In genomic region chr5:113221147-113221865, GRCm38 (mm10) we compare ENCODE assay signal across 8 mouse cellular contexts. TPM values are rescaled to one million over a fixed set of nuclear protein-coding genes. Genes with fewer than 3 reads are reported as not detected.
DNase-seq lines count a peak whose midpoint lies in the region; ATAC-seq and TF ChIP-seq lines count a peak whose summit lies in the region.

Gene 2900026A02Rik, minus strand, starts transcription at chr5:113221236.

- no peaks in the 10 kb centered on the region for H3K9me3 ChIP-seq in E14TG2a.4 (ENCODE audit: low read length)
- H3K9me3 ChIP-seq in forebrain, embryonic 14.5 days (replicated peaks; ENCODE audit: control insufficient read depth, low read length) = no peaks in the 10 kb centered on the region
- no peaks in the 10 kb centered on the region for H3K9me3 ChIP-seq in liver, embryonic 16.5 days (replicated peaks; ENCODE audit: control insufficient read depth, low read length)
- H3K9me3 ChIP-seq in neural tube, embryonic 12.5 days = 0 out of 2 replicates have a peak, but pooled peaks cover 3% of the 10 kb centered on the region

- intact Hi-C loops in heart, postnatal 10 days (cut with DNase I) = loop anchor here (1.0 to 2.0 kb wide), 3 partner anchors 13 to 41 kb away; no protein-coding TSS in a partner anchor

- H3K27me3 ChIP-seq in E14TG2a.4 (ENCODE audit: insufficient read depth, low read length) = peaks cover 20% of the 10 kb centered on the region
- H3K27me3 ChIP-seq in forebrain, embryonic 14.5 days (replicated peaks; ENCODE audit: control insufficient read depth, insufficient read depth, low read length) = 0 out of 2 replicates have a peak, but pooled peaks cover 3% of the 10 kb centered on the region
- H3K27me3 ChIP-seq in liver, embryonic 16.5 days (ENCODE audit: control insufficient read depth, insufficient read depth, low read depth, low read length) = peaks cover 13% of the 10 kb centered on the region
- 0 out of 2 replicates have a peak, but pooled peaks cover 4% of the 10 kb centered on the region for H3K27me3 ChIP-seq in neural tube, embryonic 12.5 days (replicated peaks)

- 7% methylated on average over 61 of the region's 62 CpGs for WGBS in forebrain, embryonic 14.5 days
- WGBS in liver, embryonic 16.5 days (ENCODE audit: insufficient replicate concordance) = 8% methylated on average over 52 of the region's 62 CpGs
- WGBS in neural tube, embryonic 12.5 days = 8% methylated on average over 61 of the region's 62 CpGs

- H3K4me1 ChIP-seq in E14TG2a.4 (replicated peaks; ENCODE audit: low read depth, low read length) = peaks cover 70% of the 10 kb centered on the region
- peaks cover 14% of the 10 kb centered on the region for H3K4me1 ChIP-seq in forebrain, embryonic 14.5 days (ENCODE audit: control insufficient read depth, insufficient read depth, low read length)
- peaks cover 5% of the 10 kb centered on the region for H3K4me1 ChIP-seq in liver, embryonic 16.5 days (ENCODE audit: control insufficient read depth, low read depth, low read length)
- H3K4me1 ChIP-seq in neural tube, embryonic 12.5 days = peaks cover 17% of the 10 kb centered on the region

- ATAC-seq in forebrain, embryonic 14.5 days = peak; percentile 64
- ATAC-seq in liver, embryonic 16.5 days (ENCODE audit: low read depth) = peak; percentile 59
- no peak for ATAC-seq in neural tube, embryonic 12.5 days (ENCODE audit: low FRiP score, low read depth)

- TF ChIP-seq CTCF in E14TG2a.4 (conservative IDR thresholded peaks at IDR 0.05; ENCODE audit: low read length) = peak; percentile 52

- peak within 1 kb of the TSS; percentile 66 for H3K9ac ChIP-seq in forebrain, embryonic 14.5 days (ENCODE audit: low read length)
- H3K9ac ChIP-seq in liver, embryonic 16.5 days (ENCODE audit: low read depth, low read length) = peak within 1 kb of the TSS; percentile 62
- peak within 1 kb of the TSS; percentile 59 for H3K9ac ChIP-seq in neural tube, embryonic 12.5 days

- H3K27ac ChIP-seq in forebrain, embryonic 14.5 days (ENCODE audit: low read depth, low read length) = no peak within 1 kb of the TSS; the same call in 1 of the 2 replicates
- peak within 1 kb of the TSS; percentile 86 for H3K27ac ChIP-seq in liver, embryonic 16.5 days (ENCODE audit: low read length)
- H3K27ac ChIP-seq in neural tube, embryonic 12.5 days = no peak within 1 kb of the TSS

- peak; percentile 41 for DNase-seq in c-Kit-positive CD71-negative TER-119-negative erythroid progenitor cells, embryonic 14.5 days (ENCODE audit: low read depth)
- DNase-seq in forebrain, embryonic 14.5 days (ENCODE audit: low spot score) = peak; percentile 77
- peak; percentile 82 to 85 for DNase-seq in heart, postnatal 10 days
- peak; percentile 88 to 92 for DNase-seq in kidney, postnatal 4 days
- peak; percentile 70 for DNase-seq in thymus, postnatal 0 days (ENCODE audit: low spot score)

- peak within 1 kb of the TSS; percentile 90 for H3K4me3 ChIP-seq in E14TG2a.4 (replicated peaks; ENCODE audit: low read length)
- peak within 1 kb of the TSS; percentile 53 for H3K4me3 ChIP-seq in forebrain, embryonic 14.5 days (ENCODE audit: low read depth, low read length)
- H3K4me3 ChIP-seq in liver, embryonic 16.5 days (ENCODE audit: low read depth, low read length) = peak within 1 kb of the TSS; percentile 62
- peak within 1 kb of the TSS; percentile 49 for H3K4me3 ChIP-seq in neural tube, embryonic 12.5 days

- H3K36me3 ChIP-seq in E14TG2a.4 (ENCODE audit: insufficient read depth, low read length) = no peaks in the 10 kb centered on the region
- no peaks in the 10 kb centered on the region for H3K36me3 ChIP-seq in forebrain, embryonic 14.5 days (ENCODE audit: control insufficient read depth, insufficient read depth, low read length)
- no peaks in the 10 kb centered on the region for H3K36me3 ChIP-seq in liver, embryonic 16.5 days (ENCODE audit: control insufficient read depth, insufficient read depth)
- no peaks in the 10 kb centered on the region for H3K36me3 ChIP-seq in neural tube, embryonic 12.5 days

- H3K4me2 ChIP-seq in forebrain, embryonic 14.5 days (ENCODE audit: low read length) = peak within 1 kb of the TSS; percentile 94
- H3K4me2 ChIP-seq in liver, embryonic 16.5 days (ENCODE audit: low read depth, low read length) = peak within 1 kb of the TSS; percentile 65
- peak within 1 kb of the TSS; percentile 97 for H3K4me2 ChIP-seq in neural tube, embryonic 12.5 days (replicated peaks)

RNA-seq across cellular contexts. Expression of gene 2900026A02Rik, which starts in this region (rescaled TPM):
- 2.1 and 2.7 TPM in 2 replicates for polyA plus RNA-seq in forebrain, embryonic 14.5 days (2014; fragmentation: Nextera tagmentation; extraction: Ambion mirVana)
- total RNA-seq in heart, postnatal 10 days (2021) = 10 to 100 TPM; 46.9 to 51.4 TPM
- 2.6 and 3.4 TPM in 2 replicates for polyA plus RNA-seq in liver, embryonic 16.5 days (2015; fragmentation: Nextera tagmentation; extraction: Ambion mirVana)
- 2.6 and 3.0 TPM in 2 replicates for polyA plus RNA-seq in neural tube, embryonic 12.5 days (2016; fragmentation: Nextera tagmentation; extraction: Ambion mirVana)
- 3.8 and 3.9 TPM in 2 replicates for polyA plus RNA-seq in thymus, postnatal 0 days (2015; fragmentation: Nextera tagmentation; extraction: Ambion mirVana)
